Mouse (Mus musculus): ENCODE results near the gene Tmem79.
"Not testable (repeated sequence)": the region's sequence is repeated elsewhere in the genome, so short reads cannot be mapped to it uniquely, and the experiment has no call there.

Gene Tmem79

GRCm38 (mm10) chr3:88285565-88285895, 50.4 kb downstream of the Tmem79 start:
- DNase-seq (ENCODE audit: extremely low read depth, low read depth), result not testable (repeated sequence)

GRCm38 (mm10) chr3:88284815-88285564, 51.0 kb downstream of the Tmem79 start:
- DNase-seq (ENCODE audit: extremely low read depth, low read depth), result not testable (repeated sequence)

DNA sequence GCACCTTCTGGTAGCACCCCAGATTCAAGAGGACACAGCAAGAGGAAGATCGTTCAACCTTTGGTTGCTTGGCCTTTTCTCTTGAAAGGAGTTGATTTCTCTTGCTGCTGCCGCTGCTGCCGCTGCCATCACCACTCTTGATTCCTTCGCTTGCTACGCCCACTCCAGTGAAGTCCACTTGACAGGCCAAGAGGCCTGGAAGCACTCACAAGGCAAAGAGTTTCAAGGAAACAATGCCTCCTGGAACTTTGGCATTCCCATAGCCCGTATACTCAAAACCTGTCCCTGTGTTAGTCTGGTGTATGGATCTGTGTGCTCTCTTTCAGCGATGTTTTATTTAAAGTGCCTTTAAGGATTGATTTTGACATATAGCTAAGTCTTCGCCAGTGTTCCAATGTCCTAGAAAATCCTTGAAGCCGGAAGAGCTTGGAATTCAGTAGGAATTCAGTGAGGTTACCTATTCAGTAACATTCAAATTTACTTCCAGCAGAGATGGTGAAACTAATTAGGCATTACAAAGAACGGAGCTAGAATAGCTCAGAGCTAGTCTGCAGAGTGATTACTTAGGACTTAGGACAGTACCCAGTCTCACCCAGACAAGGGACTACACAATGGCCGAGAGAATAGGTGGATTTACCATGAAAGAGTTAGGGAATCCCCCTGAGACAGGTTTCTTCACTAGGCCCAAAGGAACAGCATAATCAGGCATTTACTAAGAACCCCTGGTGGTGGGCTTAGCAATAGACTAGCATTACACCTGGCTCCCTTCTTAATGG, 54.6 kb downstream of the Tmem79 start:
- DNase-seq (ENCODE audit: extremely low read depth, low read depth), result not testable (repeated sequence)

- no peak for DNase-seq (ENCODE audit: extremely low read depth, low read depth)
These were observed 55.9 kb downstream of the Tmem79 start for GRCm38 (mm10) chr3:88280035-88280434.
